Mouse (Mus musculus) MEL (cell line): ENCODE measurements around the gene Arid3b. TPM values are rescaled to one million over a fixed set of nuclear protein-coding genes. Genes with fewer than 3 reads are reported as not detected.

ENCODE experiments used
- DNase-seq: peaks from one replicate; pipeline ENCODE4 v3.0.0; 2011; ENCODE audit warnings: low read depth, low spot score
- H3K27ac ChIP-seq: 2 replicates; pipeline ENCODE4 v1.5.1; 2012; ENCODE audit warnings: low read depth, mild to moderate bottlenecking, control low read depth, low read length, moderate library complexity; ENCODE audit not compliant: control insufficient read depth
- H3K27me3 ChIP-seq, 2 experiments: fragments of 150-350 bp in 1 of 2; sonication (generic) in 1 of 2; 2 replicates each; pipeline ENCODE4 v1.6.1; 2012; ENCODE audit warnings: low read length in 2 of 2, mild to moderate bottlenecking in 2 of 2, improper control_type of control experiment in 1 of 2, moderate library complexity in 1 of 2; ENCODE audit not compliant: insufficient read depth in 2 of 2, control insufficient read depth in 1 of 2
- H3K36me3 ChIP-seq, 2 experiments: 2 replicates each; pipeline ENCODE4 v1.6.1; 2012 to 2014; ENCODE audit warnings: low read length in 2 of 2, improper control_type of control experiment in 1 of 2, inconsistent platforms in 1 of 2, mild to moderate bottlenecking in 1 of 2; ENCODE audit not compliant: insufficient read depth in 2 of 2, control insufficient read depth in 1 of 2
- H3K4me1 ChIP-seq, 2 experiments: fragments of 150-350 bp in 1 of 2; sonication (generic) in 1 of 2; 2 replicates each; pipeline ENCODE4 v1.6.1; 2012; ENCODE audit warnings: low read length in 2 of 2, improper control_type of control experiment in 1 of 2, mild to moderate bottlenecking in 1 of 2; ENCODE audit not compliant: insufficient read depth in 2 of 2, control insufficient read depth in 1 of 2
- H3K4me3 ChIP-seq, 2 experiments: fragments of 150-350 bp in 1 of 2; sonication (generic) in 1 of 2; 2 replicates each; pipeline ENCODE4 v1.5.1; 2012; ENCODE audit warnings: low read depth in 2 of 2, low read length in 2 of 2, mild to moderate bottlenecking in 2 of 2, moderate library complexity in 2 of 2, control low read depth in 1 of 2, improper control_type of control experiment in 1 of 2; ENCODE audit not compliant: control insufficient read depth in 1 of 2, insufficient read depth in 1 of 2
- H3K79me2 ChIP-seq: 2 replicates; pipeline ENCODE4 v1.6.1; 2012; ENCODE audit warnings: mild to moderate bottlenecking, low read length, moderate library complexity; ENCODE audit not compliant: control insufficient read depth, poor library complexity, insufficient read depth
- H3K9ac ChIP-seq: 2 replicates; pipeline ENCODE4 v1.6.1; 2012; ENCODE audit warnings: low read depth, mild to moderate bottlenecking, control low read depth, low read length, moderate library complexity; ENCODE audit not compliant: control insufficient read depth, poor library complexity, severe bottlenecking
- H3K9me3 ChIP-seq: fragments of 150-350 bp; sonication (generic); replicated peaks from 2 replicates; pipeline ENCODE4 v1.6.1; 2012; ENCODE audit warnings: mild to moderate bottlenecking, low read length, improper control_type of control experiment, moderate library complexity; ENCODE audit not compliant: insufficient read depth
- ETS1 ChIP-seq: IDR thresholded peaks from 2 replicates; pipeline ENCODE4 v1.6.1; 2012; ENCODE audit warnings: low read depth, mild to moderate bottlenecking, inconsistent platforms, low read length, improper control_type of control experiment, moderate library complexity
- GABPA ChIP-seq: IDR thresholded peaks from 2 replicates; pipeline ENCODE4 v1.6.1; 2012; ENCODE audit warnings: low read depth, mild to moderate bottlenecking, inconsistent platforms, low read length, improper control_type of control experiment, moderate library complexity
- GATA1 ChIP-seq: IDR thresholded peaks from 2 replicates; pipeline ENCODE4 v1.6.1; 2011; ENCODE audit warnings: low read depth, low read length, improper control_type of control experiment
- JUND ChIP-seq: IDR thresholded peaks from 2 replicates; pipeline ENCODE4 v1.6.1; 2011; ENCODE audit warnings: low read depth, mild to moderate bottlenecking, improper control_type of control experiment, low read length
- MAX ChIP-seq: IDR thresholded peaks from 2 replicates; pipeline ENCODE4 v1.6.1; 2011; ENCODE audit warnings: low read length, improper control_type of control experiment
- NRF1 ChIP-seq: IDR thresholded peaks from 2 replicates; pipeline ENCODE4 v1.6.1; 2014; ENCODE audit warnings: low read depth, mild to moderate bottlenecking, inconsistent platforms, low read length, improper control_type of control experiment, moderate library complexity; ENCODE audit not compliant: poor library complexity, insufficient read depth, severe bottlenecking
- POLR2A ChIP-seq, 2 experiments: IDR thresholded peaks; 2 replicates each; pipeline ENCODE4 v1.6.1; 2011 to 2012; ENCODE audit warnings: low read length in 2 of 2, mild to moderate bottlenecking in 2 of 2, control low read depth in 1 of 2, improper control_type of control experiment in 1 of 2, low read depth in 1 of 2, moderate library complexity in 1 of 2; ENCODE audit not compliant: control insufficient read depth in 1 of 2, insufficient read depth in 1 of 2, poor library complexity in 1 of 2
- SIN3A ChIP-seq: IDR thresholded peaks from 2 replicates; pipeline ENCODE4 v1.6.1; 2012; ENCODE audit warnings: low read length, improper control_type of control experiment, inconsistent platforms
- SMC3 ChIP-seq: IDR thresholded peaks from 2 replicates; pipeline ENCODE4 v1.6.1; 2011; ENCODE audit warnings: low read depth, low read length, improper control_type of control experiment
- TBP ChIP-seq: IDR thresholded peaks from 2 replicates; pipeline ENCODE4 v1.8.0; 2011; ENCODE audit warnings: low read depth, low read length, improper control_type of control experiment
- USF2 ChIP-seq, 2 experiments: IDR thresholded peaks; 2 replicates each; pipeline ENCODE4 v1.6.1; 2011 to 2012; ENCODE audit warnings: improper control_type of control experiment in 2 of 2, low read length in 2 of 2, borderline replicate concordance in 1 of 2, inconsistent platforms in 1 of 2, low read depth in 1 of 2, mild to moderate bottlenecking in 1 of 2; ENCODE audit not compliant: insufficient read depth in 1 of 2
- ZC3H11A ChIP-seq: IDR thresholded peaks from 2 replicates; pipeline ENCODE4 v1.6.1; 2012; ENCODE audit warnings: low read depth, mild to moderate bottlenecking, inconsistent platforms, low read length, improper control_type of control experiment
- ZKSCAN1 ChIP-seq: IDR thresholded peaks from 2 replicates; pipeline ENCODE4 v1.6.1; 2012; ENCODE audit warnings: low read depth, mild to moderate bottlenecking, inconsistent platforms, low read length, improper control_type of control experiment, moderate library complexity
- ZMIZ1 ChIP-seq: IDR thresholded peaks from 2 replicates; pipeline ENCODE4 v1.6.1; 2012; ENCODE audit warnings: low read depth, mild to moderate bottlenecking, inconsistent platforms, low read length, improper control_type of control experiment, moderate library complexity
- polyA plus RNA-seq, 2 experiments: library from polyadenylated mRNA; stranded (reverse) in 1 of 2; unstranded in 1 of 2; fragments of >175 nt in 1 of 2; fragments of >200 nt in 1 of 2; gene quantifications; 2 replicates each; pipeline versions ENCODE4 v1.2.1 to v1.2.4; 2012; ENCODE audit warnings: low replicate concordance in 2 of 2, low read depth in 1 of 2; ENCODE audit not compliant: insufficient read length in 2 of 2, insufficient read depth in 1 of 2, missing spikeins in 1 of 2
- total RNA-seq: library from RNA; depleted of rRNA; stranded (reverse); fragments of 300-350 nt; gene quantifications from 2 replicates; pipeline ENCODE4 v1.2.3, GENCODE M21; 2012

The Arid3b gene
- total and polyA plus RNA-seq, 3 experiments = 2.3 to 7.4 TPM; not detected in 1

GRCm38 (mm10) chr9:57767231-57767630 lies 69.4 kb downstream of the Arid3b start:
- Histone ChIP-seq H3K27me3 (peaks cover 0 to 1% of the 10 kb centered on the region in 2 experiments; a peak in 1 of 4 replicates), H3K9ac (no peak overlapping the region), H3K4me1 (peaks cover 9 to 50% of the 10 kb centered on the region in 2 experiments), H3K4me3 (no peak overlapping the region), H3K79me2 (peaks cover 33% of the 10 kb centered on the region), H3K27ac (no peak overlapping the region), H3K9me3 (no peaks in the 10 kb centered on the region), H3K36me3 (peaks cover 0 to 34% of the 10 kb centered on the region in 2 experiments; a peak in 2 of 4 replicates)
- no peak for DNase-seq
- TF ChIP-seq ETS1 (no peak), ZMIZ1 (no peak), NRF1 (no peak), GABPA (no peak), MAX (no peak), TBP (no peak), SIN3A (no peak), ZC3H11A (no peak), USF2 (IDR thresholded peaks at IDR 0.05; ENCODE audit: borderline replicate concordance in 1 of 2, insufficient read depth in 1 of 2, low read depth in 1 of 2, low read length in 2 of 2) (no peak)

GRCm38 (mm10) chr9:57766431-57766830 lies 70.2 kb downstream of the Arid3b start:
- H3K4me3 ChIP-seq = peak overlapping the region in 1 of 2 experiments; percentile 97; a peak in 1 of 4 replicates
- H3K36me3 ChIP-seq = peaks cover 1 to 36% of the 10 kb centered on the region in 2 experiments; a peak in 2 of 4 replicates
- no peak for TF ChIP-seq GATA1
- no peak for TF ChIP-seq ZKSCAN1
- TF ChIP-seq POLR2A (IDR thresholded peaks at IDR 0.05; ENCODE audit: control insufficient read depth in 1 of 2, insufficient read depth in 1 of 2, low read depth in 1 of 2, low read length in 2 of 2, poor library complexity in 1 of 2) = no peak
- TF ChIP-seq SMC3 = no peak
- no peak for TF ChIP-seq JUND
- TF ChIP-seq, all 39 proteins: peak for 0
- H3K9me3 ChIP-seq = no peaks in the 10 kb centered on the region
- no peak for DNase-seq
- H3K4me1 ChIP-seq = peaks cover 9 to 49% of the 10 kb centered on the region in 2 experiments
- no peak overlapping the region for H3K9ac ChIP-seq
- H3K27ac ChIP-seq = no peak overlapping the region
- peaks cover 0 to 1% of the 10 kb centered on the region in 2 experiments; a peak in 1 of 4 replicates for H3K27me3 ChIP-seq
- peaks cover 41% of the 10 kb centered on the region for H3K79me2 ChIP-seq
